Mouse (Mus musculus) CH12.LX (cell line): Measurements from ENCODE around the gene Amd1. TPM values are rescaled to one million over a fixed set of nuclear protein-coding genes. Genes with fewer than 3 reads are reported as not detected.

Source experiments
- DNase-seq: peaks from one replicate; pipeline ENCODE4 v3.0.0-alpha.2; 2013; ENCODE audit errors: extremely low read depth
- H3K27ac ChIP-seq: 2 replicates; pipeline ENCODE4 v1.5.1; 2012; ENCODE audit warnings: low read depth, mild to moderate bottlenecking, control low read depth, moderate library complexity; ENCODE audit not compliant: insufficient read depth
- H3K27me3 ChIP-seq: replicated peaks from 2 replicates; pipeline ENCODE3; 2012; ENCODE audit warnings: inconsistent platforms
- H3K36me3 ChIP-seq, 2 experiments: replicated peaks in 1 of 2; 2 replicates each; pipeline versions ENCODE3 to v1.6.1; 2012; ENCODE audit warnings: inconsistent platforms in 1 of 2, low read length in 1 of 2, mild to moderate bottlenecking in 1 of 2, mixed read lengths in 1 of 2, moderate library complexity in 1 of 2; ENCODE audit not compliant: control insufficient read depth in 1 of 2, insufficient read depth in 1 of 2
- H3K4me1 ChIP-seq, 2 experiments: 2 replicates each; pipeline ENCODE4 v1.6.1; 2012; ENCODE audit warnings: inconsistent platforms in 1 of 2, moderate library complexity in 1 of 2; ENCODE audit not compliant: insufficient read depth in 2 of 2, control insufficient read depth in 1 of 2
- H3K4me2 ChIP-seq: 2 replicates; pipeline ENCODE4 v1.6.1; 2012; ENCODE audit warnings: low read depth, mild to moderate bottlenecking, control low read depth; ENCODE audit not compliant: poor library complexity, insufficient read depth, severe bottlenecking
- H3K4me3 ChIP-seq, 3 experiments: fragments of 150-350 bp in 1 of 3; sonication (generic) in 1 of 3; replicated peaks in 1 of 3; 2 replicates each; pipeline versions ENCODE3 to v1.5.1; 2011 to 2012; ENCODE audit warnings: low read depth in 2 of 3, low read length in 2 of 3, mild to moderate bottlenecking in 2 of 3, moderate library complexity in 2 of 3, control low read depth in 1 of 3, improper control_type of control experiment in 1 of 3, inconsistent platforms in 1 of 3, mixed read lengths in 1 of 3; ENCODE audit not compliant: poor library complexity in 1 of 3
- H3K79me2 ChIP-seq: replicated peaks from 2 replicates; pipeline ENCODE4 v1.6.1; 2012; ENCODE audit warnings: mild to moderate bottlenecking, moderate library complexity; ENCODE audit not compliant: control insufficient read depth, poor library complexity, insufficient read depth, severe bottlenecking; ENCODE audit errors: extremely low read depth
- H3K9ac ChIP-seq: 2 replicates; pipeline ENCODE4 v1.6.1; 2012; ENCODE audit warnings: low read depth, mild to moderate bottlenecking, control low read depth, moderate library complexity; ENCODE audit not compliant: insufficient read depth
- H3K9me3 ChIP-seq: replicated peaks from 2 replicates; pipeline ENCODE3; 2012; ENCODE audit warnings: low read length, inconsistent platforms, mixed read lengths
- BHLHE40 ChIP-seq: IDR thresholded peaks from 2 replicates; pipeline ENCODE4 v1.6.1; 2011; ENCODE audit warnings: mild to moderate bottlenecking, low read depth, low read length, improper control_type of control experiment
- CHD1 ChIP-seq: IDR thresholded peaks from 2 replicates; pipeline ENCODE4 v1.6.1; 2012; ENCODE audit warnings: low read depth, low read length, improper control_type of control experiment, inconsistent platforms
- CHD2 ChIP-seq: IDR thresholded peaks from 2 replicates; pipeline ENCODE4 v1.6.1; 2011; ENCODE audit warnings: low read length, improper control_type of control experiment
- CTCF ChIP-seq, 2 experiments: IDR thresholded peaks in 1 of 2; conservative IDR thresholded peaks in 1 of 2; 2 replicates each; pipeline ENCODE4 v1.5.1; 2011 to 2012; ENCODE audit warnings: low read depth in 2 of 2, low read length in 2 of 2, improper control_type of control experiment in 1 of 2, inconsistent platforms in 1 of 2, mild to moderate bottlenecking in 1 of 2, moderate library complexity in 1 of 2
- E2F4 ChIP-seq: IDR thresholded peaks from 2 replicates; pipeline ENCODE4 v1.6.1; 2011; ENCODE audit warnings: low read depth, low read length, improper control_type of control experiment; ENCODE audit not compliant: insufficient replicate concordance
- ELF1 ChIP-seq: IDR thresholded peaks from 2 replicates; pipeline ENCODE4 v1.6.1; 2014; ENCODE audit warnings: low read depth, mild to moderate bottlenecking, inconsistent platforms, low read length, improper control_type of control experiment
- EP300 ChIP-seq: IDR thresholded peaks from 2 replicates; pipeline ENCODE4 v1.6.1; 2011; ENCODE audit warnings: low read length, improper control_type of control experiment
- HCFC1 ChIP-seq: IDR thresholded peaks from 2 replicates; pipeline ENCODE4 v1.6.1; 2012; ENCODE audit warnings: low read depth, mild to moderate bottlenecking, inconsistent platforms, low read length, improper control_type of control experiment
- JUN ChIP-seq: IDR thresholded peaks from 2 replicates; pipeline ENCODE4 v1.6.1; 2011; ENCODE audit warnings: low read depth, mild to moderate bottlenecking, low read length, improper control_type of control experiment, moderate library complexity; ENCODE audit not compliant: insufficient read depth
- JUND ChIP-seq: conservative IDR thresholded peaks from 2 replicates; pipeline ENCODE4 v1.6.1; 2011; ENCODE audit warnings: low read depth, low read length, improper control_type of control experiment
- MAFK ChIP-seq: IDR thresholded peaks from 2 replicates; pipeline ENCODE4 v1.6.1; 2011; ENCODE audit warnings: low read length, improper control_type of control experiment; ENCODE audit not compliant: insufficient replicate concordance
- MAX ChIP-seq: IDR thresholded peaks from 2 replicates; pipeline ENCODE4 v1.6.1; 2011; ENCODE audit warnings: low read length, improper control_type of control experiment
- MAZ ChIP-seq: IDR thresholded peaks from 2 replicates; pipeline ENCODE4 v1.6.1; 2012; ENCODE audit warnings: low read depth, mild to moderate bottlenecking, inconsistent platforms, low read length, improper control_type of control experiment, moderate library complexity
- MEF2A ChIP-seq: IDR thresholded peaks from 2 replicates; pipeline ENCODE4 v1.6.1; 2014; ENCODE audit warnings: low read depth, mild to moderate bottlenecking, inconsistent platforms, low read length, improper control_type of control experiment, borderline replicate concordance
- MXI1 ChIP-seq: IDR thresholded peaks from 2 replicates; pipeline ENCODE4 v1.6.1; 2011; ENCODE audit warnings: mild to moderate bottlenecking, low read depth, low read length, improper control_type of control experiment
- MYC ChIP-seq: IDR thresholded peaks from 2 replicates; pipeline ENCODE4 v1.6.1; 2011; ENCODE audit warnings: low read depth, mild to moderate bottlenecking, improper control_type of control experiment, low read length
- RCOR1 ChIP-seq: conservative IDR thresholded peaks from 2 replicates; pipeline ENCODE4 v1.6.1; 2012; ENCODE audit warnings: low read depth, mild to moderate bottlenecking, inconsistent platforms, low read length, improper control_type of control experiment
- SIN3A ChIP-seq: IDR thresholded peaks from 2 replicates; pipeline ENCODE4 v1.6.1; 2012; ENCODE audit warnings: low read length, improper control_type of control experiment, inconsistent platforms
- TBP ChIP-seq: conservative IDR thresholded peaks from 2 replicates; pipeline ENCODE4 v1.6.1; 2011; ENCODE audit warnings: low read depth, low read length, improper control_type of control experiment
- TCF12 ChIP-seq: IDR thresholded peaks from 2 replicates; pipeline ENCODE4 v1.6.1; 2014; ENCODE audit warnings: low read depth, mild to moderate bottlenecking, inconsistent platforms, low read length, improper control_type of control experiment
- USF1 ChIP-seq: IDR thresholded peaks from 2 replicates; pipeline ENCODE4 v1.6.1; 2014; ENCODE audit warnings: low read depth, mild to moderate bottlenecking, inconsistent platforms, low read length, improper control_type of control experiment
- ZMIZ1 ChIP-seq: IDR thresholded peaks from 2 replicates; pipeline ENCODE4 v1.6.1; 2012; ENCODE audit warnings: low read depth, mild to moderate bottlenecking, inconsistent platforms, low read length, improper control_type of control experiment
- ZNF384 ChIP-seq: IDR thresholded peaks from 2 replicates; pipeline ENCODE4 v1.6.1; 2012; ENCODE audit warnings: low read depth, low read length, improper control_type of control experiment, inconsistent platforms
- dilution Hi-C: fragments of 300-500 bp; cut with MboI; formaldehyde crosslinking; loops from 2 replicates; pipeline ENCODE4 v1.14.3; 2020; ENCODE audit warnings: low sequenced_read_pairs; ENCODE audit not compliant: extremely low pct_unique_long_range_greater_than_20kb, extremely low pct_ligation_motif_present
- in situ Hi-C: fragments of 300-500 bp; cut with MboI; formaldehyde crosslinking; loops from 3 replicates; pipeline ENCODE4 v1.14.3; 2019; ENCODE audit warnings: low sequenced_read_pairs, low pct_ligation_motif_present, low pct_unique_long_range_greater_than_20kb, mixed read lengths
- polyA plus RNA-seq: library from polyadenylated mRNA; unstranded; fragments of >175 nt; gene quantifications from 2 replicates; pipeline ENCODE4 v1.2.1, GENCODE M21; 2012; ENCODE audit warnings: low read depth; ENCODE audit not compliant: insufficient read length
- total RNA-seq, 2 experiments: library from RNA; depleted of rRNA; stranded (reverse); fragments of 300-350 nt in 1 of 2; fragments of >200 nt in 1 of 2; gene quantifications; 2 replicates each; pipeline ENCODE4 v1.2.3; 2012 to 2014

Amd1 gene
- total and polyA plus RNA-seq, 3 experiments, result 88.3 to 266 (median 165) TPM

- no peaks in the 10 kb centered on the region for H3K79me2 ChIP-seq
- no peak for DNase-seq
- TF ChIP-seq ZMIZ1 (no peak), ZNF384 (no peak), MYC (no peak), BHLHE40 (no peak), EP300 (no peak)
- no peaks in the 10 kb centered on the region for H3K27me3 ChIP-seq
- peaks cover 0 to 11% of the 10 kb centered on the region in 2 experiments; a peak in 2 of 4 replicates for H3K4me1 ChIP-seq
- H3K36me3 ChIP-seq, result peaks cover 5 to 17% of the 10 kb centered on the region in 2 experiments
- H3K27ac ChIP-seq, result no peak overlapping the region
- H3K4me2 ChIP-seq, result no peak overlapping the region
- in situ Hi-C loops, result no loop called here
- dilution Hi-C loops, result no loop called here
- H3K9ac ChIP-seq, result no peak overlapping the region
- H3K4me3 ChIP-seq, result no peak overlapping the region
- H3K9me3 ChIP-seq, result no peaks in the 10 kb centered on the region
These were observed 18.4 kb downstream of the Amd1 start for GRCm38 (mm10) chr10:40283636-40284035.

- Histone ChIP-seq H3K27me3 (no peaks in the 10 kb centered on the region), H3K36me3 (peaks cover 3 to 12% of the 10 kb centered on the region in 2 experiments), H3K9me3 (no peaks in the 10 kb centered on the region), H3K27ac (no peak overlapping the region), H3K9ac (no peak overlapping the region), H3K4me3 (no peak overlapping the region), H3K4me1 (peaks cover 0 to 11% of the 10 kb centered on the region in 2 experiments; a peak in 2 of 4 replicates), H3K4me2 (no peak overlapping the region), H3K79me2 (no peaks in the 10 kb centered on the region)
- dilution Hi-C loops, result no loop called here
- no peak for DNase-seq
- in situ Hi-C loops, result no loop called here
- TF ChIP-seq ELF1 (no peak), CHD2 (no peak), CHD1 (no peak), MAX (no peak), SIN3A (no peak)
These were observed 20.4 kb downstream of the Amd1 start for GRCm38 (mm10) chr10:40281565-40281964.

GRCm38 (mm10) chr10:40278317-40278716 lies 23.7 kb downstream of the Amd1 start:
- H3K27me3 ChIP-seq, result no peaks in the 10 kb centered on the region
- H3K4me3 ChIP-seq, result no peak overlapping the region
- TF ChIP-seq CTCF (conservative IDR thresholded peaks at IDR 0.05 in 1 of 2, IDR thresholded peaks at IDR 0.05 in 1 of 2; ENCODE audit: low read depth in 2 of 2, low read length in 2 of 2) (no peak), MEF2A (no peak), HCFC1 (no peak), MYC (no peak), E2F4 (no peak), RCOR1 (no peak), MXI1 (no peak), MAFK (no peak), TCF12 (no peak), MAZ (no peak), JUND (no peak), TBP (no peak), USF1 (no peak), SIN3A (no peak), CHD2 (no peak), ELF1 (no peak), JUN (no peak)
- in situ Hi-C loops (no loop called here), dilution Hi-C loops (no loop called here)
- no peak for DNase-seq
- no peaks in the 10 kb centered on the region for H3K36me3 ChIP-seq
- no peak overlapping the region for H3K4me2 ChIP-seq
- no peak overlapping the region for H3K9ac ChIP-seq
- H3K27ac ChIP-seq, result no peak overlapping the region
- H3K9me3 ChIP-seq, result no peaks in the 10 kb centered on the region
- H3K4me1 ChIP-seq, result peaks cover 7 to 30% of the 10 kb centered on the region in 2 experiments; a peak in 3 of 4 replicates
- H3K79me2 ChIP-seq, result no peaks in the 10 kb centered on the region
